Mouse (Mus musculus): ENCODE data around the gene Il23a. TPM values are rescaled to one million over a fixed set of nuclear protein-coding genes. Genes with fewer than 3 reads are reported as not detected.

Il23a gene
- polyA plus RNA-seq, 1 experiment from 2014 or later, result not detected

Other genes with a start within 250 kb of the Il23a start
- 686 and 692 TPM in 2 replicates for gene Ptges3, start 239.8 kb downstream of the Il23a start, polyA plus RNA-seq (2014; fragmentation: Nextera tagmentation; extraction: Ambion mirVana)
- gene Atp5b, start 215.5 kb downstream of the Il23a start, polyA plus RNA-seq (2014; fragmentation: Nextera tagmentation; extraction: Ambion mirVana), result 2,316 and 2,383 TPM in 2 replicates
- gene Baz2a, start 207.2 kb downstream of the Il23a start, polyA plus RNA-seq (2014; fragmentation: Nextera tagmentation; extraction: Ambion mirVana), result 20.2 and 21.0 TPM in 2 replicates
- gene Rbms2, start 118.5 kb downstream of the Il23a start, polyA plus RNA-seq (2014; fragmentation: Nextera tagmentation; extraction: Ambion mirVana), result 19.7 TPM in 2 replicates
- gene Gls2, start 104.3 kb downstream of the Il23a start, polyA plus RNA-seq (2014; fragmentation: Nextera tagmentation; extraction: Ambion mirVana), result 0.72 and 0.82 TPM in 2 replicates
- gene Spryd4, start 86.9 kb downstream of the Il23a start, polyA plus RNA-seq (2014; fragmentation: Nextera tagmentation; extraction: Ambion mirVana), result 25.7 and 27.5 TPM in 2 replicates
- 0.12 TPM in 1 of 2 replicates, not detected in the other for gene Mip, start 72.9 kb downstream of the Il23a start, polyA plus RNA-seq (2014; fragmentation: Nextera tagmentation; extraction: Ambion mirVana)
- 48.1 and 52.5 TPM in 2 replicates for gene Timeless, start 66.7 kb downstream of the Il23a start, polyA plus RNA-seq (2014; fragmentation: Nextera tagmentation; extraction: Ambion mirVana)
- 0.22 and 0.57 TPM in 2 replicates for gene Apon, start 44.7 kb downstream of the Il23a start, polyA plus RNA-seq (2014; fragmentation: Nextera tagmentation; extraction: Ambion mirVana)
- gene Apof, start 30.1 kb downstream of the Il23a start, polyA plus RNA-seq (2014; fragmentation: Nextera tagmentation; extraction: Ambion mirVana), result not detected in 2 replicates
- 14.9 and 16.7 TPM in 2 replicates for gene Stat2, start 28.2 kb downstream of the Il23a start, polyA plus RNA-seq (2014; fragmentation: Nextera tagmentation; extraction: Ambion mirVana)
- gene Pan2, start 4.6 kb upstream of the Il23a start, polyA plus RNA-seq (2014; fragmentation: Nextera tagmentation; extraction: Ambion mirVana), result 37.2 and 37.5 TPM in 2 replicates
- gene Cnpy2, start 23.7 kb upstream of the Il23a start, polyA plus RNA-seq (2014; fragmentation: Nextera tagmentation; extraction: Ambion mirVana), result 222 and 239 TPM in 2 replicates
- gene Cs, start 39.0 kb upstream of the Il23a start, polyA plus RNA-seq (2014; fragmentation: Nextera tagmentation; extraction: Ambion mirVana), result 236 and 248 TPM in 2 replicates
- gene Coq10a, start 70.2 kb upstream of the Il23a start, polyA plus RNA-seq (2014; fragmentation: Nextera tagmentation; extraction: Ambion mirVana), result 23.1 and 23.4 TPM in 2 replicates
- 7.5 and 8.6 TPM in 2 replicates for gene Ankrd52, start 78.4 kb upstream of the Il23a start, polyA plus RNA-seq (2014; fragmentation: Nextera tagmentation; extraction: Ambion mirVana)
- not detected in 2 replicates for gene Slc39a5, start 102.5 kb upstream of the Il23a start, polyA plus RNA-seq (2014; fragmentation: Nextera tagmentation; extraction: Ambion mirVana)
- 131 and 154 TPM in 2 replicates for gene Nabp2, start 112.7 kb upstream of the Il23a start, polyA plus RNA-seq (2014; fragmentation: Nextera tagmentation; extraction: Ambion mirVana)
- gene Rnf41, start 112.9 kb upstream of the Il23a start, polyA plus RNA-seq (2014; fragmentation: Nextera tagmentation; extraction: Ambion mirVana), result 43.1 and 43.8 TPM in 2 replicates
- gene Smarcc2, start 160.5 kb upstream of the Il23a start, polyA plus RNA-seq (2014; fragmentation: Nextera tagmentation; extraction: Ambion mirVana), result 124 and 138 TPM in 2 replicates
- 683 and 746 TPM in 2 replicates for gene Myl6, start 195.4 kb upstream of the Il23a start, polyA plus RNA-seq (2014; fragmentation: Nextera tagmentation; extraction: Ambion mirVana)
- 3.4 and 3.7 TPM in 2 replicates for gene Myl6b, start 199.9 kb upstream of the Il23a start, polyA plus RNA-seq (2014; fragmentation: Nextera tagmentation; extraction: Ambion mirVana)
- 15.6 and 18.1 TPM in 2 replicates for gene Esyt1, start 227.1 kb upstream of the Il23a start, polyA plus RNA-seq (2014; fragmentation: Nextera tagmentation; extraction: Ambion mirVana)
- 16.0 and 19.0 TPM in 2 replicates for gene Zc3h10, start 249.0 kb upstream of the Il23a start, polyA plus RNA-seq (2014; fragmentation: Nextera tagmentation; extraction: Ambion mirVana)